Mouse (Mus musculus) induced T-regulatory cell, adult 2 months (primary cell): Measurements from ENCODE around the gene Asic3.
A peak's percentile ranks its signal among the peaks of the same experiment; 100 is the strongest.

Source experiments
- DNase-seq: peaks from one replicate; pipeline ENCODE4 v3.0.0-alpha.2; 2012; ENCODE audit warnings: low read depth

The Asic3 gene

DNA sequence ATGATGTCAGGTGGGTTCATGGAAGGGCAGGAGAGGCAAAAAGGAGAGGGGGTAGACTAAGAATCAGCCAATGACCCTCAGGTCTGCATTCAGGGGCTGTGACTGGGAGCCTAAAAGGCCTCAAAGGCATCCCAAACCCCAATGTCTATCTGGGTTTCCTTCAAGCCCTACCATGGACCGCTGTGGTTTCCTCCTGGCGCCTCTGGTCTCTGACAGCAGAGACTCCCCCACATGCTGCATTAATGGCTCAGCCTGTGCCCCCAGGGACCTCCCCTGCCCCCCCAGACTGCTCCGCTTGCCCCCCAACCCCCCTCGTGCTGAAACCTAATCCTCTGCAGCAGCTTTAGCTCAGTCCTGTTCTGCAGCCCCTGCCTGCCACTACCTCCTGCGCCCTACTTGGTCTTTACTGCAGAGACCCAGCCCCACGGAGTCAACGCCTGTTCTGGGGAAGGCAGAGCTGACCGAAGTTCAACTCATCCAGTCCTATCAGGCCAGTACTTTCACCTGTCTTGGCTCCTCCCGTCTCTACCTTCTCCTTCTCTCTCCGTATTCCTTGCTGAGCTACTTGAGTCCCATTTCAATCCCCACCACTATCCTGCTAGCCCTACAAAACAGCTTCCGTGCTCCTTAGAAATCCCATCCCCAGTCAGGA lies at the start of gene Asic3:
TSS of gene Asic3 (plus strand) at position 351 of the 652 bp plus-strand sequence.
- no peak for DNase-seq

DNA sequence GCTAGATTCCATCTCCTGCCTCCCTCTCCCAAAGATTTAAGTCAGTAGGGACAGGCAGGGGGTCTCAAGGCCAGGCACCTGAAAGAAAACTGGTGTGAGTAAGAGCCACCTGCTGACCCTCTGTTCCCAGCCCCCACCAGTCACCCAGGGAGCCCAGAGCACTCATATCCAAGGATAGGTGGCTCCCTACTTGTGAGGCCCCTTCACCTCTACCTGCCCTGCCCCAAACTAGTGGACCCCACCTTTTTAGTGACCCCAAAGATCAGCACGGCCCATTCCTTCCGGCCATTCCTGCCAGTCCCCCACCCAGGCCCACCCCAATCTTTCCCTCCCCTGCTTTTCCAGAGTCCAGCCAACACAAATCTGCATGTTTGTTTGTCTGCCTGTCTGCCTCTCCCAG lies 49.7 kb upstream of the Asic3 start:
- DNase-seq, result no peak

DNA sequence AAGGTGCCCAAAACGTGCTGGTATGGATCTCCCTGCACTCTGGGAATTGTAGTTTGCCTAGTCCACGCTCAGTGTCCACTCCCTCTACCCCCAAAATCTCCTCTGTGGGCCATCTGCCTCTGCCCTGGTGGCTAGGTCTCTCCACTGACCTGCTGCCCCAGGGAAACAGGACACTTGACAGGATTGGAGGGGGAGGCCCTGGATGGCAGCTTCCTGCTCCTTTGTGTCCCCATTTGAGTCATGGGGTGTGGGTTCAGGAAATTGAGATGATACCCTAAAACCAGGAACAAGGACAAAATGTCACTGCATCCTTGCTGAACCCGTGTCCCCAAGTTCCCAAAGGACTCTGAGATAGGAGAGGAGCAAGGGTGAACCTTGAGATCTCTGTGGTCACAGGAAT lies 49.1 kb upstream of the Asic3 start:
- no peak for DNase-seq

- DNase-seq, result no peak
These were observed 48.7 kb upstream of the Asic3 start, which contains the start of gene Nos3 for GRCm38 (mm10) chr5:24364508-24364907. Gene Nos3 (plus strand): TSS chr5:24364810.

DNA sequence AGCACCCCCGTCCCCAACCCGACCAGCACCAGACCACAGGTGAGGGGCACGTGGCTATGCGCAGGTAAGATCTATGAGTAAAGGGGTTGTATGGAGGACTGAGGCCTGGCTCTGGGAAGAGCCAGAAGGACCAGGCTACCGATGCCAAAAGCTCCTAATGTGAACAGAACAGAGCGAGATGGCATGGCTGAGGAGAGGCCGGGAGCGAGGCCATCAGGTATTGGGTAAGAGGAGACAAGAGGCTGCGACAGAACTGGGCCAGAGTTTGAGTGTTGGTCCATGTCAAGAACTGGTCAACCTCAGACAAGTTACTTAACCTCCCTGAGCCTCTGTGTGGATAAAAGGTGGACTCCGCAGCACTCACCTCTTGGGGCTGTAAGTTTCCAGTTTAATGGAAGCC lies 48.2 kb upstream of the Asic3 start:
- DNase-seq, result no peak

GRCm38 (mm10) chr5:24365528-24365927 lies 47.7 kb upstream of the Asic3 start:
- no peak for DNase-seq

GRCm38 (mm10) chr5:24366426-24366825 lies 46.8 kb upstream of the Asic3 start:
- DNase-seq, result no peak

DNA sequence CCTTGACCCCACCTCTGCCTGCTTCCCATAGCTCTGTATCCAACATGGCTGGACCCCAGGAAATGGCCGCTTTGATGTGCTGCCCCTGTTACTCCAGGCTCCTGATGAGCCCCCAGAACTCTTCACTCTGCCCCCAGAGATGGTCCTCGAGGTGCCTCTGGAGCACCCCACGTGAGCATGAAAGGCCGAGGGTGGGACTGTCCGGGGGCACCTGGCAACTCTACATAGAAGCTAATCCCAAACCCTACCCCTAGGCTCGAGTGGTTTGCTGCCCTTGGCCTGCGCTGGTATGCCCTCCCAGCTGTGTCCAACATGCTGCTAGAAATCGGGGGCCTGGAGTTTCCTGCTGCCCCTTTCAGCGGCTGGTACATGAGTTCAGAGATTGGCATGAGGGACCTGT lies 43.4 kb upstream of the Asic3 start:
- DNase-seq, result no peak

DNA sequence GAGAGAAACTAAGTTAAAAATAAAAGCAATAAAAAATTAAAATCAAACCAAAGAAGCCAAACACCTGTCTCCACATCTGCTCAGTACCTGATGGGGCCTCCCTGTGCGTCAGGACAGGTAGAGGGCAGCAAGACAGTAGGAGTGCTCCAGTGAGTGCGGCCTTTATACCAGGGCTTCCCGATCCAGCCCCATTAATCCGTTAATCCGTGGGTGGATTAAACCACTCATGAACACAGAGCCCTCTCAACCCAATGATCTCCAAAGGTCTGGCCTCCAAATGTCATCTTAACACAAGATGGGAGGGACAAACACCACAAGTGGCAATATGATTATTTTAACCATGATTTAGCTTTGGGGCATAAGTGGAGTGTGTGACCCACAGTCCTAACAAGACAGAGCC lies 39.4 kb upstream of the Asic3 start:
- no peak for DNase-seq

DNA sequence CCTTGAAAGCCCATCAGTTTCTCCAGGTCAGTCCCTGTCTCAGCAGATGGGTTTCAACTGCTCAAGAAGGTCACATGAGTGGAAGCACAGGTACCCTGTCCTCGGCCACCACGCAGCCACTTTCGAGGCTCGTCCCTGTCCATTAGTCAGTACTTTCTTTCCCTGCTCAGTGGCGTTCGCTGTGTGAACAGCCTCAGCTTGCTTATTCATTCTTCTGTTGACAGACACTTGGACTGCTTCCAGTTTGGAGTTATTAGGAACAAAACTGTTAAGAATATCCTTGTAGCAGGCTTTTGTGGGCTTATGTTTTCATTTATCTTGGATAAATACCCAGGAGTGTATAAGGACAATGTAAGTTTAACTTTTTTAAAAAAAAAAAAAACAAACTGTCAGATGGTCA lies 39.0 kb upstream of the Asic3 start:
- DNase-seq, result no peak

- no peak for DNase-seq
These were observed 38.4 kb upstream of the Asic3 start for GRCm38 (mm10) chr5:24374666-24375328.

GRCm38 (mm10) chr5:24378700-24379099 lies 34.5 kb upstream of the Asic3 start:
- no peak for DNase-seq

GRCm38 (mm10) chr5:24379501-24379900 lies 33.7 kb upstream of the Asic3 start:
- no peak for DNase-seq

DNA sequence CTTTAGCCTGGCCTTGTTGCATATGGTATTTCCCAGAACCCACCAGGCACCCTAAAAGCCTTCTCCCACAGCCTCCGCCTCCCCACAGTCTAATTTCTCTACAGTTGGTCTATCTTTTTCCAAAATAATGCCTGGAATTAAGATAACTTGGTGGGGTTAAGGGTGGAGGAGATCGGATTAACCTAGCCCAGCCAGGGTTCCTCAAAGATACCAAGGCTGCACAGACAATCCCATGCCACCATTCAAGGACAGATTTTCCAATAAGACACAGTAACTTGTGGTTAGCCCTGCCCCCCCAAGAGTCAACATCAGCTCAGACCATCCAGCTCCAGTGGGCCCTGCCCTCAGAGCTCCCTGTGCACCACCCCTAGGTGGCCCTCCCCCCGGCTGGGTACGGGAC lies 32.7 kb upstream of the Asic3 start:
- DNase-seq, result no peak

GRCm38 (mm10) chr5:24381486-24381885 lies 31.7 kb upstream of the Asic3 start:
- DNase-seq, result no peak

DNA sequence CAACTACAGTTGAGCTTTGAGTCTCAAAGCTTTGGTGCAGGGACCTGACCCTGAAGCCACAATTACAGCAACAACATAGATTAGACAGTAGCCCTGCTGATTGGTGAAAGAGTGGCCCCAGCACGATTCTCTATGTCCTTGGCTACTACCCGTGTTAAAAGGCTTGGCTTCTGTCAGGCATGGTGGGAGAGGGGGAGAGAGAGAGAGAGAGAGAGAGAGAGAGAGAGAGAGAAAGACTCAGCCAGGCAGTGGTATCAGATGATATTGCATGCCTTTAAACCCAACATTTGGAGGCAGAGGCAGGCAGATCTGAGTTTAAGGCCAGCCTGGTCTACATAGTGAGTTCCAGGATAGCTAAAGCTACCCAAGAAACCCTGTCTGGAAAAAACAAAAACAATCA lies 31.2 kb upstream of the Asic3 start:
- no peak for DNase-seq

DNA sequence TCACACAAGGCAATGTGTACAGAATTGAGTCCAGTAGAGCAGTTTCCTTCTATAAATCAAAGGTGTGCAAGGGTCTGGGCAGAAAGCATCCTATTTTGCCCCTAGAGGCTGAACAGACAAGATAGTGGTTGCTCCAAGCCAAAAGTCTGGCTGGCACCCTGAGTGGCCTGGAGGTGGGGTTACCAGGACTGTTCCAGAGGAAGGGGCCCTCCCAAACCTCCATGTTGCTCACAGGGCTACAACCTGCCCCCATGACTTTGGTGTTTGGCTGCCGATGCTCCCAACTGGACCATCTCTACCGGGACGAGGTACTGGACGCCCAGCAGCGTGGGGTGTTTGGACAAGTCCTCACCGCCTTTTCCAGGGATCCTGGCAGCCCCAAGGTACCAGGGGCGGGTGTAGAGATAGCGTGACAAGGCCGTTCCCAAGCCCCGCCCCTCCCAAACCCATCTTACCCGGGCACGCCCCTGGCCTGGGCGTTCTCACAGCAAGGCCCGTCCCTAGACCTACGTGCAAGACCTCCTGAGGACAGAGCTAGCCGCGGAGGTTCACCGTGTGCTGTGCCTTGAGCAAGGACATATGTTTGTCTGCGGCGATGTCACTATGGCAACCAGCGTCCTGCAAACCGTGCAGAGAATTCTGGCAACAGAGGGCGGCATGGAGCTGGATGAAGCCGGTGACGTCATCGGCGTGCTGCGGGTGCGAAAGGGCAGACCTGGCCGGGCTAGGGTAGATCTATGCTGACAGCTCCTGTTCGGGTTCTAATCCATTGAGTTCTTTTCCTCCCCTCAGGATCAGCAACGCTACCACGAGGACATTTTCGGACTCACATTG lies 29.9 kb upstream of the Asic3 start:
- DNase-seq, result peak; percentile 98

GRCm38 (mm10) chr5:24384407-24384806 lies 28.8 kb upstream of the Asic3 start:
- DNase-seq, result peak; percentile 83

GRCm38 (mm10) chr5:24385374-24385773 lies 27.8 kb upstream of the Asic3 start:
- peak; percentile 23 for DNase-seq

GRCm38 (mm10) chr5:24385887-24386550 lies 27.2 kb upstream of the Asic3 start:
- no peak for DNase-seq

DNA sequence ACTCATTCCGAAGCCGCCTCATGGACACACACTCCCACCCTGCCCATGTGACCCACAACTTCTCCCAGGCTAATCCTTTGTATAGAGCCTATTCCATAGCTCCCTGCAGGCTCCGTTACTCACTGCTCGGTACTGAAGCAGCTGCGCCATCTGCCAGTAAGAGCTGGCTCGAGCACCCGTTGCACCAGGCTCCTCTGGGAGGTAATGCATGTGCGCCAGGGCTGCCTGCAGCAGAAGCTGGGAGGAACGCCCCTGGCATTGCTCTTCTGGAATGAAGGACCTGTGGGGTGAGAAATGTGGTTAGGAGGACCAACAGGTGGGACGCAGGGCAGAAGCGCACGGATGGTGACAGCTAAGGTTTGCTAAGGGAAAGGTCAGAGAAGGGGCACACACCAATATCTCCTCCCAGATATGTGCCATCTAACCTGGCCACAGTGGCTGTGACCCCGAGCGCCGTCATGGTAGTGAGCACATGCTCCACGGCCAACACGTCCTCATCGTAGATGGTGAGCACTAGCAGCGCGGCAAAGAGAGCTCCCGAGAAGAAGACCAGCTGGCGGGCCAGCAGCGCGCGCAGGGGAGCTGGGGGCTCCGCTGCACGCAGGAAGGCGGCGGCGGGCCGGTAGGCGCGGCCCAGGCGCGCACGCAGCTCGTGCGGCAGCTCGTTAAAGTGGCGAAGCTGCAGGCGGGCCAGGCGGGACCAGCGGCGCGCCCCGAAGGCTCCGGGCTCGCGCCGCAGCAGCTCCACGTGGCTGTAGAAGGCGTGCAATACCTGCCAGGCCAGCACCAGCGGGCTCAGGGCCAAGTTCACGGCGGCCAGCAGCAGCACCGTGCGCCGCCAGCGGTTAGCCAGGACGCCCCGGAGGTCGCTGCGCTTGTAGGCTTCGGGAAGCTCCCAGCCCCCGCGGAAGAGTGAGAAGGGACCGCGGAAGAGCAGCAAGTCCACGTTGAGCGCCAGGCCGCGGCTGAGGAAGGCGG lies 25.6 kb upstream of the Asic3 start:
- DNase-seq, result peak; percentile 73
